Mouse (Mus musculus) cerebellum, adult 9-11 months (tissue): ENCODE data around the gene Adamtsl4.
"Not testable (repeated sequence)": the region's sequence is repeated elsewhere in the genome, so short reads cannot be mapped to it uniquely, and the experiment has no call there.

Experiments used
- DNase-seq: peaks from one replicate; pipeline ENCODE4 v3.0.0; 2022

The Adamtsl4 gene

DNA sequence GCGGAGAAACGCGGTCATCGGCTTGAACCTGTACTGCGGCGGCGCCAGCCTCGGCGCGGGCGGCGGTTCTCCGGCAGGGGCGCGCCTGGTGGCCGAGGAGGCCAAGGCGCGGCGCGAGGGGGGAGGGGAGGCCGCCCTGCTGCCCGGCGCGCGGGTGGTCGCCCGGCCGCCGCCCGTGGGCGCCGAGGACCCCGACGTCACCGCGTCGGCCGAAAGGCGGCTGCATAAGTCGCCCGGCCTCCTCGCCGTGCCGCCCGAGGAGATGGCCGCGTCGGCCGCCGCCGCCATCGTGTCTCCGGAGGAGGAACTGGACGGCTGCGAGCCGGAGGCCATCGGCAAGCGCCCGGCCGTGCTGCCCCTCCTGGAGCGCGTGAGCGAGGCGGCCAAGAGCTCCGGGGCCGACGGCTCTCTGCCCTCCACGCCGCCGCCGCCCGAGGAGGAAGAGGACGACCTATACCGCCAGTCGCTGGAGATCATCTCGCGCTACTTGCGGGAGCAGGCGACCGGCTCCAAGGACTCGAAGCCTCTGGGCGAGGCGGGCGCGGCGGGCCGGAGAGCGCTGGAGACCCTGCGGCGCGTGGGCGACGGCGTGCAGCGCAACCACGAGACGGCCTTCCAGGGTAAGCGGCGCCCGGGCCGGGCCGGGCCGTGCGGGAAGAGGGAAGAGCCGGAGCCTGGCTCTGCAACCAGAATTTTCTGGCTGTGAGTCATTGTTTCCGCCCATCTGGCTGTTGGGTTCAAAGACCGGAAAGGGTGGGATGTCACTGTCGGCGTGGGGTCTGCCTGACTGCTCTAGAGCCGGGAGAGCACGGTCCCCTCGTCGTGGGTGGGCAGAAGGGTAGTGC is 28.6 kb downstream of the Adamtsl4 start:
- peak; percentile 68 for DNase-seq

DNA sequence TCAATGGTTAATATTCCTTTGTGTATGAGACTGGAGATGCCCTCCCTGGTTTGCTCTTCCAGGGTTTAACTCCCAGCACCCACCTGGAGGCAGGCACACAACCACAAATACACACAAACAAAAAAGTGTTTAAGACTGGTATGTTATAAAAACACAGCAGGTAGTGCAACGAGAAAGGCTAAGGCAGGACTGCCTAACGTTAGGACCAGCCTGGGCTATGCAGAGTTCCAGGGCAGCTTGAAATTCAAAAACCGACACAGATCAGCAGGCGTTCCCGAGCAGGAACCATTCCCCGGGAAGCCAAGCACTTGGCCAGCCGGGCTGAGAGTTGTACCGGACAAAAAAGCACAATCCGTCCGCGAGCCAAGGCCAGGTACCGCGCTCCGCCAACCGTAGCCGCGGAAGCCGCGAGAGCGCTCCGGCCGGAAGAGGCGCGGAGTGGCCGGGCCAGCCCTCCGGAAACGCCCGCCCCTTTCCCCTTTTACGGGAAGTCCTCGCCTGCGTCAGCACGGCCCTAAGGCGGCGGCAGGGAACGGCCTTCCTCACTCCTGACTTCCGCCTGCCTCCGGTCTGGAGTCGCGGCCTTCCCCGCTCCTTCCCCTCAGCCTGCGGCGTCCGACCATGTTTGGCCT is 29.4 kb downstream of the Adamtsl4 start, which contains the start of gene Mcl1:
Mcl1 (plus strand) TSS at position 553 of the 632 bp plus-strand sequence.
- peak; percentile 94 for DNase-seq

DNA sequence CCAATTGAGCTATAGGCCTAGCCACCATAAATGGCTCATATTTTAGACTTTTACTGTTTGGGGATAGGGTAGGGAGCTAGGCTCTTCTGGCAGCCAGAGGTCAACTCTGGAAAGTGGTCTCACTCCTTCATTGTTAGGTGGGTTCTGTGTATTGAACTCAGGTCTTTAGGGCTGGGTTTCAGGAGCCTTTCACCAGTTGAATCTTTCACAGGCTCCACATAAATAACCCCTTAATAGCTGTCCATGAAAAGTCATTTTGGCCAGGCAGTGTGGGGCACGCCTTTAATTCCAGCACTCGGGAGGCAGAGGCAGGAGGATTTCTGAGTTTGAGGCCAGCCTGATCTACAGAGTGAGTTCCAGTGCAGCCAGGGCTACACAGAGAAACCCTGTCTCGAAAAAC is 30.0 kb downstream of the Adamtsl4 start:
- no peak for DNase-seq

DNA sequence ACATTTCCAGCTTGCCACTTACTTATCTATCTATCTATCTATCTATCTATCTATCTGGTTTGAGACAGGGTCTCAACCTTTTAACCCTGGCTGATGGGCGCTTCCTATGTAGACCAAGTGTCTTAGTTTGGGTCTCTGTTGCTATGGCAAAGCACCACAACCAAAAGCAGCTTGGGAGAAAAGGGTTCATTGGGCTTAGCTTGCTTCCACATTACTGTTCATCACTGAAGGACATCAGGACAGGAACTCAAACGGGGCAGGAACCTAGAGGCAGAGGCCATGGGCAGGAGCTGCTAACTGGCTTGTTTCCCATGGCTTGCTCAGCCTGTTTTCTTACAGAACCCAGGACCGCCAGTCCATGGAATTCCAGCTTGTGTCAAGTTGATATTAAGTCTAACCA is 30.6 kb downstream of the Adamtsl4 start:
- DNase-seq: no peak

DNA sequence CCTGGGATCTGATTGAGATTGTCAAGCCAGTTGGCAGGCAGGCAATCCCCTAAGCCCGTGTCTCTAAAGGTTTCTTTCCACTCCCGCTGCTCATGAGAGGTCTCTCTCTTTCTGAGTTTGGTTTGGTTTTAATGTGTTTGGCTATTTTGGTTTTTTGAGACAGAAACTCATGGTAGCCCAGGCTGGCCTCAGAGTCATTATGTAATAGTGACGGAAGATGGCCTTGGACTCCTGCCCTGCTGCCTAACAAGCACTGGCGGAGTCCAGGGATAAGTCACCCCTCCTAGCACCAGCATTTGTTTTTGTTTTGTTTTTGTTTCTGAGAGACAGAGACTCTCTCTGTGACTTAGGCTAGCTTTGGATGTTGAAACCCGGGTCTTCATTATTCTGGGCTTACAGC is 32.3 kb downstream of the Adamtsl4 start:
- DNase-seq: no peak

DNA sequence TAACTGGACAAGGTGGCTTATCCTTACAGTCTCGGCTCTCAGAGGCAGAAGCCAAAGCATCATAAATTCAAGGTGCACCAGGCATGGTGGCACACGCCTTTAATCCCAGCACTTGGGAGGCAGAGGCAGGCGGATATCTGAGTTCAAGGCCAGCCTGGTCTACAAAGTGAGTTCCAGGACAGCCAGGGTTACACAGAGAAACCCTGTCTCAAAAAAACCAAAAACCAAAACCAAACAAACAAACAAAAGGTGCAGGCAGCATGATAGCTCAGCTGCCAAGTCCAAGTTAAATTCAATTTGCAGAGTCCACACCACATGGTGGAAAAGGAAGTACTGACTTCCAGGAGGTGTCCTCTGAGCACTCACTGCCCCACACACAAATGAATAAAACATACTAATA is 33.3 kb downstream of the Adamtsl4 start:
- DNase-seq: not testable (repeated sequence)

DNA sequence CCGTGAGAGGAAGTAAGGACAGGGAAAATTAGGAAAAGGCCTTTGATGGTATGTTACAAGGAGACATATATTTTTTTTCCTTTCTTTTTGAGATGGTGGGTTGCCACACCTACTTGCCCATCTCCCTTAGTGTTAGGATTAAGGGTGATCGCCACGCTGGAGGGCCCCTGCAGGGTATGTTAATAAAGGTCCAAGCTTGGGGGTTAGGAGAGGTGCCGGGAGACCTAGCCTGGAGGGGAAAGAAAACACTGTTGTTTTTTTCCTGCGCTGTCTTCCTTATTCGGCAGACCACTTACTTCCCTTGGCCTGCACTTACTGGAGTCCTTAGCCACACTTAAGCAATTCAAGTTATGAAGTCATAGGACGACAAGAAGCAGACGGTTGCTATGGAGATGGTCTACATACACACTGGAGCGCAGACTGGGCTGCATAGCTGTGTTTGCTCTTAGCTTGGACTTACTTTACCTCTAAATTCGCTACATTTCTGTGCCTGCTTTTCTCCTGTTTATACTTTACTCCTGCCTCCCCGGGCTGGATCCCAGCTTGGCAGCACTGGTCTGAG is 34.2 kb downstream of the Adamtsl4 start:
- no peak for DNase-seq

DNA sequence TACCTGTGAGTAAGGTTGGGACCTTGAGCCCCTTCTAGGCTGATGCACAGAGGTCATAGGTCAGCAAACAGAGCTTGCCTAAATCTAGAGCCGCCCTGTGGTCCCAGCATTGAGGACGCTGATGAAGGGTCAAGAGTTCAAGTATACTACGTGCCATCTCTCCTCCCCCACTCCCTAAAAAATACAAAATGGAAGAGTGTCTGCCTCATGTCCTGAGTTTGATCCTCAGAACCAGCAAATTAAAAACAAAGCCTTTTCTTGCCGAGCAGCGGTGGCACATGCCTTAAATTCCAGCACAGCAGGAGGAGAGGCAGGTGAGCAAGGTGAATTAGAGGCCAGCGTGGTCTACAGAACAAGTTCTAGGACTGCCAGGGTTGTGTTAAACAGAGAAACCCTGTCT is 34.8 kb downstream of the Adamtsl4 start:
- DNase-seq: no peak

DNA sequence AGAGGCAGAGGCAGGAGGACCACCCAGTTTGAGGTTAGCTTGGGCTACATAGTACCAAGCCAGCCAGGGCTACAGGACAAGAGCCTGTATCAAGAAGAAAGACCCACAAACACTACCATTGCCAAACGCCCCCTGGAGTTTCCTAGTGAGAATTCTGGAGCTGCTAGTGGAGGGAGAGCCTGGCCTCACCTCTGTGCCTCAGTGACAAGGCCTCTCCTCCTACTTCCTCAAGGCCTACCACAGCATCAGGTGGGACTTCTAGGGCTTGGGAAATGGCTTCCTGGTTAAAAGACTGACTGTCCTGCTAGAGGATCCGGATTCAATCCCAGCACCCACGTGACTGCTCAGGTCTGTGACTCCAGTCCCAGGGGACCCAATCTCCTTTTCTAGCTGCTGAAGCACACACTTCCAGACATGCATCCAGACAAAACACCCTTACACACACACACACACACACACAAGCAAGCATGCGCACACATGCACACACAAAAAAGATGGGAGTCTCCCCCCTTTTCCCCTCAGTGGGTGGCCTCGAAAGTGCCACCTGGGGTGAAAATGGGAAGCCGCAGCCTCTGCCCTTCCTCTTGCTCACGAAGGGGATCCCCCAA is 35.4 kb downstream of the Adamtsl4 start:
- no peak for DNase-seq

DNA sequence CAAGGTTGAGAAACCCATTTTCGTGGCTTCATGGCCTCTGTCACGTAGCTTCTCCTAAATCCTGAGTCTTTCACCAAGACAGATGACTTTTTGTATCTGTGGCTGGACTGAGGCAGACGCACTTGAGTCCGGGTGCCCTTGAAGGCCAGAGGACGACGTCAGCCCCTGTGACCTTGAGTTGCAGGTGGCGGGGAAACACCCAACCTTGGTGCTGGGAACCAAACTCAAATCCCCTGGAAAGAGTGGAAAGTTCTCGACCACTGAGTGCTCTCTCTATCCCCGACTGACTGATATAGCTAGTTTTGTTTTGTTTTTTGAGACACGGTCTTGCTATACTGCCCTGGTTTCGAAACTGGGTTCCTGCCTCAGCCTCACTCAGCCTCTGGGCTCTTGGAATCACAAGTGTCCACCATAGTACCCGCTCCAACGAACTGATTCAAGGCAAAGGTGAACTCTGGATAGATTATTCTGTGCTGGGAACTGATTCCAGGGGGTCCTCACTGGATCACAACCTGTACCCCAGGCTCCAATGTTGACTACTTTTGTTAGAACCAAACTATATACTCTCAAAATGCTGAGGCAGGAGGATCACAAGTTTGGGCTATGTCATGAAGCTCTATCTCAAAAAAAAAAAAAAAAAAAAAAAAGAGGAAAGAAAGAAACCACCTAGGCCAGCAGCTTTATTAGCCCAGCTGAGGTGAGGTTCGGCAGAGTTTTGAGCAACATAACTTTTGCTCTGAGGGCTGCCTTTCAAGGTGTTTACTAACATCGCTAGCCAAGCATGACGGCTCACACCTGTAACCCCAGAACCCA is 36.1 kb downstream of the Adamtsl4 start:
- no peak for DNase-seq

DNA sequence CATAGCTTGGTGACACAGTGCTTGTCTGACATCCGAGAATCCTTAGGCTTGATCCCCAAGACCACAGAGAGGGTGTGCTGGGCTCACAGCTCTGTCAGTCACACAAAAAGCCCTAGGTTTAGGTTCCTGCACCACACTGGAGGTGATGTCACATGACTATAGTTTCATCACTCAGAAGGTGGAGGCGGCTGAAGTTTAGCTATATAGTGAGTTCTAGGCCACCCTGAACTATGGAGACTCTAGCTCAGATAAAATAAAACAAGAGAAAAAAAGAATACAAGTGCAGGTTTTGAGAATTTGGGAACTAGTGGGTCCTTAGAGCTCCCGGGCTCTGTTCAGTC is 36.7 kb downstream of the Adamtsl4 start:
- no peak for DNase-seq

DNA sequence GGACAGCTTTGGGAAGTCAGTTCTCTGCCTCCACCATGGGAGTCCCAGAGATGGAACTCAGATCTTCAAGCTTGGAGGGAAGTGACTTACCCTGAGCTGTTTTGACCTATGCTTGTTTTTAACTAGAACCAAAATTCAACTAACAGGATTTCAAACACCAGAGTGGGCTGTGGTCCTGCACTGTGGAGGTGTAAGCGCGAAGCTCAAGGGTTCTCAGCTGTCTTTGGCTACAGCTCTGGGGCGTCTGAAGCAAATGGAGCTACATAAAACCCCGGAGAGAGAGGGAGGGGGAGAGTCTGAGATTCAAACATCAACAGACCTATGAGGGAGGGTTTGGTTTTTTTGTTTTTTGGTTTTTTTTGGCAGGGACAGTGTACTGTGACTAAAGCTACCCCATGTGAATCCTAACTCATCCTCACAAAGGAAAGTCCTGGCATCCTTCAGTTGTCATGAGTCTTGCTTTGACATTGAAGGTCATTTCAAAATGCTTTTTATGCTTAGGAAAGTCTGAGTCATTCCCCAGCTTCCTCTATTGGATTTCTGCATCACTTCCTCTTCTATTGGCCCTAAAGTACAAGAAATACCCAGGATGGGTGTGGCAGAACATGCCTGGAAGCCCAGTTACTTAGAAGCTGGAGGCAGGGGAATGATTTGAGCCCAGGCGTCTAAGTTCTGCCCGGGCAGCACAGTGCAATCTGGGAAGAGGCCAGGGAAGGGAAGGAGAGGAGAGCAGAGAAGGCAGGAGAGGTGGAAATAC is 37.3 kb downstream of the Adamtsl4 start:
- DNase-seq: no peak

DNA sequence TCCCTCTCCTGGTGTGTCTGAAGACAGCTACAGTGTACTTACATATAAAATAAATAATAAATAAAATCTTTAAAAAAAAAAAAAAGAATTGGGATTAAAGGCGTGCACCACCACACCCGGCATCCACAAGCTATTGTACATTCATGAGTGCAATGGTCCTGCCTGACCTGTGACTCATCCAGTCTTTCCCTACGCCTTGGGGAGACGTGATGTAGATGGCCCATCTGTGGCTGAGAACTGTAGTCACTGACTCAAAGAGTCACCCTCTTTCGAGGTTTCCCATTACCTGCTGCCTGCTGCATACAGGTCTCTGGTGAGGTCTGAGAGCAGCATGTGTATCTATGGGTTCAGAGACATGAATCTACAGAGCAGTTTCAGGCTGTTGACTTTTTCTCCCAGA is 39.7 kb downstream of the Adamtsl4 start:
- no peak for DNase-seq

DNA sequence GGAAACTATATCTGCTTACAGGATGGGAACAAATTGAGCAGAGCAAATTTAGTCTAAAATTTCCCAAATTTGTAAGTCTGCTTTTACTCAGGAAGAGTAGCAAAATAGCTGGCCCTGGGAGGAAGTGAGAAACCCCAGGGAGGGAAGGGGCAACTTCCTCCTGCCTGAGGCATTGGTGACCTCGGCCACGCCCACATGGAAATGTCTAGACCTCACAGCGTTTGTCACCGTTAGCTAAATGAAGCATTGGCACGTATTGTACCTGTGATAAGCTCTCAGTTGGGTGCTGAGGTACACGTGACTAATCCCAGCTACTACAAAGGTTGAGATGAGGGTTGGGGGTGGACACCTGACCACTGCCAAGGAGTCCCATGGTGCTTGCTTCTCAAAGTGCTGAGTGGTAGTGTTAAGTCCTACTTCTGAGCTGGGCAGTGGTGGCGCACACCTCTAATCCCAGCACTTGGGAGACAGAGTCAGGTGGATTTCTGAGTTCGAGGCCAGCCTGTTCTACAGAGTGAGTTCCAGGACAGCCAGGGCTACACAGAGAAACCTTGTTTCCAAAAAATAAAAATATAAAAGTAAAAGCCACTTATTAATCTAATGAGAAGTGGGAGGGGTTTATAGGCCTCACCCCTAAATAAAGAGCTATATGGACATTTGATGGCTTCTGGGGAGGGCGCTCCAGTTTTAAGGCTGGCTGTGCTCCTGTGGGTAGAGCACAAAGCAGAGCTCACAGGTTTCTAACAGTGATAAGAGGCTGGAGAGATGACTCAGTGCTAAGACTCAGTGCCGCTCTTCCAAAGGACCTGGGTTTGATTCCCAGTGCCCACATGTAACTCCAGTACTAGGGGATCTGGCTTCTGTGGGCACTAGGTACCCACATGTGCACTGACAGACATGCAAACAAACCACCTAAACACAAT is 42.1 kb downstream of the Adamtsl4 start:
- no peak for DNase-seq

DNA sequence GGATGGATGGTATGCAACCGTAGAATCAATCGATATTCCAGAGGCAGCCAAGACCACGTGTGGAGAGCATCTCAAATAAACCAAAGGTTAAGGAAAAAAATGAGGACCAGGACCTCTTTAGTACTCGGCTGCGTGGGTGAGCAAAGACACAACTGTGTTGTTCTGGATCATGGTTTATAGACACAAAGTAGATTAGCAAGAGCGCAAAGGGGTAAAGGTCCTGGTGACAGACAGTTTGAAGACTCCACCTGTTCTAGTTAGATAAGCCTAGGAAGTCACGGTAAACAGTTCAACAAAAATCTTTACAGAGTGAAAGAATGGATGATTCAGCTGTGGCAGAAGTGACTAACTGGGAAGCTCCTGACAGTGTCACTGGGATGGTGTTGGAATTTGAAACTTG is 44.6 kb downstream of the Adamtsl4 start:
- no peak for DNase-seq

DNA sequence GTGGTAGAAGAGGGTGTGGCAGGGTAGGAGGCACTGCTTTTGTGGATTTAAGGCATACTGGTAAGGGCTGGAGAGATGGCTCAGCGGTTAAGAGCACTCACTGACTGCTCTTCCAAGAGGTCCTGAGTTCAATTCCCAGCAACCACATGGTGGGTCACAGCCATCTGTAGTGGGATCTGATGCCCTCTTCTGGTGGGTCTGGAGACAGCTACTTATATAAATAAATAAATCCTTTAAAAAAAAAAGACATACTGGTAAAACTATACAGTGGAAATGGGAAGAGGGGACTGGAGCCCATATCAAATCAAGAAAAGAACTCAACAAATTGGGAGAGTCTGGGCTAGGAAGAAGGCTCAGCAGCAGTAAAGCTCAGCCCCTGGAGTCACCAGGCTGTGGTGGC is 48.0 kb downstream of the Adamtsl4 start:
- DNase-seq: no peak

DNA sequence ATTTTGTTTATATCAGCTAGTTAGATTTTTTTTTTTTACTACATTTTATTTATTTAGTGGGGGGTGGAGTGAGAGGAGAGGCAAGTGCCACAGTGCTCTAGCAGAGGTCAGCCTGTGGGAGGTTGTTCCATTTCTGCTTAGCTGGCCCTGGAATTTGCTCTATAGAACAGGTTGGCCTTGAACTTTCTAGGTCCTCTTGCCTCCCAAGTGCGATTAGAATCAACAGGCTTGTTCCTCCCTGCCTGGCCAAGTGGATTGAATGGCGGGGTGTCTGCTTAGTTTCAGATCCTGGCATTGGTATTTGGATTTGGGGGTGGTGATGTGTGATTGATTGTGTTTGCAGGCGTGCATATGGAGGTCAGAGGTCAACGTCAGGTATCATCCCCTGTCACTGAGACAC is 51.6 kb downstream of the Adamtsl4 start:
- DNase-seq: no peak

DNA sequence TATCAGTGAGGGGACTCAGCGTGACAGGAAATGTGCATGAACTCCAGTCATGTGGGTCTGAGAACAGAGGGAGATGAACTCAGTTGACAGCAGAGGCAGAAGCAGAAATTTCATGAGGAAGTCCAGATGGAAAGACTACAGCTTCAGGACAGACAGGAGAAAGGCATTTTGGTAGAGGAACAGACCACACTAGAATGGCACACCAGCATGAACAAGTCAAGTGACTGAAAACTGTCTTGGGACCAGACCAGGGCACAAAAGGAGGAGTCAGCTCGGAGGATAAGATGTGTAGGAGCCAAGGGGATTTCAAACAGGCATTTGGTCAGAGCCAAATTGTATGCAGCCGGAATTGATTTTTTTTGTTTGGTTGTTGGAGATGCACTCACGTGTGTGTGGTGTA is 52.1 kb downstream of the Adamtsl4 start:
- no peak for DNase-seq

DNA sequence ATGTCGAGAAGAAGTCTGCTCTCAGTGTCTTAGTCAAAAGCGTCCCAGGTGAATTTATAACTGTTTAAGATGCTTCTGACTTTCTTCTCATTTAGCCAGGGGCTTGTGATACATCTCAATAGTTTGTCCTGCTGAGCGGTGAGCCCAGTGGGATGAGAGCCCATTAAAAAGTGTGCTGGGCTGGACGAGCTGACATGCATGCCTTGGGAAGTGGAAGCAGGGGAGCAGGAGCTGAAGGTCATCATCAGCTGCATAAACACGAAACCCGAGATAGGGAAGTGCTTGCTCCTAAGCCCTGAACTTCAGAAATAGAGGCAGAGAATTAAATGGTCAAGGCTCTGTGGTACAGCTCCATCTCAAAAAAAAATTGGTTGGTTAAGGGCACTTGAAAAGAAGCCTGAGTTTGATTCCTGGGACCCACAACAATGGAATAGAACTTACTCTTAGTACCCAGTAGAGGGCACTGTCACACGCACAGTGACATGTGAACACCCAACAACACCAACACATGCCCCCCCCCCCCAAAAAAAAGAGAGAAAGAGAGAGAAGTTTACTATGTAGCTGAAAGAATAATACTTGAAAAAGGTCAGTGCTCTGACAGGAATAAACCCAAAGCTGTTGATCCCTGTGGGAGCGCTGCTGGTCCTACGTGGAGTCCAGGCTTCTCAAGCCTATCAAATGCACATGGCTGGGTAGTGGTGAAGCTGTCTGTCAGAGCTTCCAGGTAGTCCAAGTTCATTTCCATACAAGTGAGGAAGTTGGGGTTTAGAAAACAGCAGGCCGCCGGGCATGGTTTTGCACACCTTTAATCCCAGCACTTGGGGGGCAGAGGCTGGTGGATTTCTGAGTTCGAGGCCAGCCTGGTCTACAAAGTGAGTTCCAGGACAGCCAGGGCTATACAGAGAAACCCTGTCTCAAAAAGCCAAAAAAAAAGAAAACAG is 54.8 kb downstream of the Adamtsl4 start:
- DNase-seq: no peak

DNA sequence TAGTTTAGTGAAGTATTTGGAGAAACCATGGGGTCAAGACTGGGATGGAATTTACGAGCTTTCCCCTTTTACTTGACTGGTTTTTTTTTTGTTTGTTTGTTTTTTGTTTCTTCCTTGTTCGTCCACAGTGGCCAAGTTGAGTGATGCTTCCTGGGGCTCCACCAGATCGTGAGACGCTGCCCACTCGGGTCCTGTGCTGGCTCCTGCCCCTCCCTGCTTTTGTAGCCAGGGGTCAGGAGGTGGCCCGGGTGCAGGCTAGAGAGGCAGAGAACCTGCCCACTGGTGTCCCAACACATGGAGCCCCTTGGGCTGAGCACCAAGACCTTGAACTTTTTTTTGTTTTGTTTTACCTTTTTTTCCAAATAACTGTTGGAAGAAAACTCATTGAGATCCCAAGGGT is 56.4 kb downstream of the Adamtsl4 start:
- no peak for DNase-seq
